Mouse (Mus musculus) frontal cortex, postnatal 14 days (tissue): ENCODE measurements at regions not wholly inside any gene's neighbourhood (a gene's known extent, or its start where the extent isn't known, plus 50 kb on each side); places are given as distances from the start of the nearest gene placed in this dataset.
"Not testable (repeated sequence)": the region's sequence is repeated elsewhere in the genome, so short reads cannot be mapped to it uniquely, and the experiment has no call there.

Experiments
- DNase-seq, 2 experiments: peaks; one replicate each; pipeline ENCODE4 v3.0.0; 2022; ENCODE audit warnings: low spot score in 2 of 2

DNA sequence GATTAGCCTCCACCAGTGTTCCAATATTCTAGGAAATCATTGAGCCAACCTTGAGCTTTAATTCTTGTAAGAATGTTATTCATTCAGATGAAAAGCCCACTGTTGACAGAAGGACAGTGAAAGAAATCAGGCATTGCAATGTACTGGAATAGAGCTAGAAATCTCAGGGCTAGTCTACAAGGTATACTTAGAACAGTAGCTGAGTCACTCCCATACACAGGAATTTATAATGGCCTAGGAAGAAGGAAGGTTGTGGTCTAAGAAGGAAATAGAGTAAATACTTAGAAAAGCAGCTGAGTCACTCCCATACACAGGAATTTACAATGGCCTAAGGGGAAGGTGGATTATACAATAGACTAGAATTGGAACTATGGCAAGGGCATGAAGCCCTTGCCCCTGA is 174.6 kb downstream of the Fam181b start:
- DNase-seq: not testable (repeated sequence)

- DNase-seq: no peak
Observed at GRCm38 (mm10) chr7:93285748-93286147, 206.1 kb downstream of the Fam181b start.

GRCm38 (mm10) chr7:93291457-93291856 is 211.8 kb downstream of the Fam181b start:
- no peak for DNase-seq

- DNase-seq: no peak
Observed at GRCm38 (mm10) chr7:93291945-93292696, 212.5 kb downstream of the Fam181b start.

GRCm38 (mm10) chr7:93312731-93313130 is 233.1 kb downstream of the Fam181b start:
- DNase-seq: no peak

DNA sequence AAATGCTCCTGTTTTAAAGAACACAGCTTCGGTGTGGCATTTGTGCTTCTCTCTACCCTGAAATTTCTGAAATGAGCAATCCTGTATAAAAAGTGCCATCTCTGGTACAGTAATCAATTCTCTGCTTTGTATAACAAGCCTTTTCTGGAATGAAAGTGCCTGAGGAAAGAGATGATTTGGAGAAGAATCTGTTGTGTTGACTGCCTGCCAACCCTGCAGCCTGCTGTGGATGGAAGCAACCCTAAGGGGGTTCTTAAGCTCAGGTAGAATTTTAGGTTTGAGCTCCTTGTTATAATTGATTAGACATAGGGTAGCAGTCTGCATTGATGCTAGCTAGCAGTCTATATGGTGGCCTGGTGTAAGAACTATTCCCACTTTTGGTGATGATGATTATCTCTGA is 251.7 kb downstream of the Fam181b start:
- no peak for DNase-seq

DNA sequence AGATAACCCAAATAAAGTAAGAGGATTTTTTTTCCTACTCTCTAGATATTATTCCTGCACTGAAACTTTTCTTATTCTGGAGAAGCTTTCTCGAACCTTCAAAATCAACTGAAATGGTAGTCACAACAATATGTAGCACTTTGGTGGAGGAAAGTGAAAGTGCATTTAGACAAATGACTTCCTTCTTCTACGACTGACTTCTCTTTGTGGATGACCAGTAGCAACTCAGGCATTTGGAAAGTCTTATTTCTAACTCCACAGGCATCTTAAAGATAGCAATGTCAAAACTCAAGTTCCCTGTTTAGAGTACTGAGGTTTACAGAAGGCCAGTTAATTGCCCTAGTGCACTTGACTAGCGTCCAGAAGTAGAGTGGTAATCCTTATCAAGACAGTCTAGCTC is 252.5 kb downstream of the Fam181b start:
- DNase-seq: no peak

DNA sequence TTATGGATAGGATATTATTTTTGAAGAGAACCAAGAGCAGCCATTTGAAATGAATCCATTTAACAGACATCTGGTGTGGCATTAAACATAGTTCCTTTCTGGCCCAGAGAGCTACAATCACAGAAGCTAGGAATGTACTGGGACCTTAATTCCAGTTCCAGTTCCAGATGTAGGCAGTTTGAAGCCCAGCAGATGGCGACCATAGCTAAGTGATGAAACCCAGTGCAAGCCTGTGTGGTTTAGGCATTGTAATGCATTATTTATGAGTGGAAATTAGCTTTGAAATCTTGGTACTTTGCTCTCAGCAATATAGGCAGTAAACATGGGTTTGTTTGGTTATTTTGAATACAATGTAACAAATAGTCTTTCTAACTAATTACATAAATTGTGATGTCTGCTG is 256.8 kb downstream of the Fam181b start:
- peak in 1 of 2 experiments; percentile 34 for DNase-seq
